Mouse (Mus musculus): Measurements from ENCODE around the gene Zfp523. TPM values are rescaled to one million over a fixed set of nuclear protein-coding genes. Genes with fewer than 3 reads are reported as not detected.

Zfp523 gene
- total and polyA plus RNA-seq, 2 experiments from 2014 or later, result 14.9 to 33.0 TPM

- Histone ChIP-seq H3K27me3 (ENCODE audit: control insufficient read depth, insufficient read depth, low read length) (no peaks in the 10 kb centered on the region), H3K9ac (replicated peaks; ENCODE audit: low read depth, low read length) (no peak overlapping the region), H3K4me2 (ENCODE audit: low read depth, low read length) (no peak overlapping the region), H3K27ac (ENCODE audit: low read depth) (no peak overlapping the region), H3K4me1 (ENCODE audit: control insufficient read depth, insufficient read depth) (peaks cover 12% of the 10 kb centered on the region; the same call in 1 of the 2 replicates), H3K9me3 (replicated peaks; ENCODE audit: control insufficient read depth, low read length) (no peaks in the 10 kb centered on the region), H3K36me3 (replicated peaks; ENCODE audit: control insufficient read depth, insufficient read depth, low read length) (peaks cover under 1% of the 10 kb centered on the region), H3K4me3 (ENCODE audit: low read depth, low read length) (no peak overlapping the region)
- no peak for TF ChIP-seq EP300 (IDR thresholded peaks at IDR 0.05; ENCODE audit: low read depth)
- no peak for TF ChIP-seq CTCF (IDR thresholded peaks at IDR 0.05; ENCODE audit: low read depth)
- WGBS, result 75% methylated on average over 11 of the region's 11 CpGs
- ATAC-seq (ENCODE audit: insufficient read depth, low read depth) (no peak), DNase-seq (ENCODE audit: low spot score) (no peak)
These were observed 69.7 kb downstream of the Zfp523 start for GRCm38 (mm10) chr17:28246640-28247039.

DNA sequence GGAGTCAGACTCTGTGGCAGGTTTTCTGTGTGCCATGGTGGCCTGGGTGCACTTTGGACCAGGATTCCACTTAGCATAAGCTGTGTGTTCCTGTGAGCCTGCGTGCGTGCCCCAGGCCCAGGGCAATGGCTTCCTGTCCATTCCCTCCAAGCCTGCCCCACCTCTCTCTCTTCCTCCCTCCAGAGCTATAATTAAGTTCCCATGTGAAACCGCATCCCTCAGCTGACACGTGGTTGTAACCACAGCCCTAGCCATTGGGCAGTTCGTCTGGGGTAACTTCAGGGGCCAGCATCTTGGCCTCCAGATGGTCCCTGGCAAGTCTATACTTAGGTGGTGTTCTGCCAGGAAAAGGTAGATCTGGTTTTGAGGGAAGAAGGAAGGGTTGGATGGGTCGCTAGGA, 70.7 kb downstream of the Zfp523 start:
- ATAC-seq (ENCODE audit: insufficient read depth, low read depth) (peak; percentile 26; the same call in 1 of the 2 replicates), DNase-seq (ENCODE audit: low spot score) (peak; percentile 36)
- Histone ChIP-seq H3K4me2 (ENCODE audit: low read depth, low read length) (no peak overlapping the region), H3K9ac (replicated peaks; ENCODE audit: low read depth, low read length) (no peak overlapping the region), H3K27ac (ENCODE audit: low read depth) (no peak overlapping the region), H3K9me3 (replicated peaks; ENCODE audit: control insufficient read depth, low read length) (no peaks in the 10 kb centered on the region), H3K27me3 (ENCODE audit: control insufficient read depth, insufficient read depth, low read length) (no peaks in the 10 kb centered on the region), H3K4me1 (ENCODE audit: control insufficient read depth, insufficient read depth) (peaks cover 22% of the 10 kb centered on the region), H3K4me3 (ENCODE audit: low read depth, low read length) (no peak overlapping the region), H3K36me3 (replicated peaks; ENCODE audit: control insufficient read depth, insufficient read depth, low read length) (no peaks in the 10 kb centered on the region; the same call in 1 of the 2 replicates)
- 30% methylated on average over 6 of the region's 6 CpGs for WGBS
- no peak for TF ChIP-seq EP300 (IDR thresholded peaks at IDR 0.05; ENCODE audit: low read depth)
- TF ChIP-seq CTCF (IDR thresholded peaks at IDR 0.05; ENCODE audit: low read depth), result no peak

- DNase-seq (ENCODE audit: low spot score) (no peak), ATAC-seq (ENCODE audit: insufficient read depth, low read depth) (no peak)
- no peak for TF ChIP-seq CTCF (IDR thresholded peaks at IDR 0.05; ENCODE audit: low read depth)
- TF ChIP-seq EP300 (IDR thresholded peaks at IDR 0.05; ENCODE audit: low read depth), result no peak
- Histone ChIP-seq H3K4me3 (ENCODE audit: low read depth, low read length) (no peak overlapping the region), H3K9me3 (replicated peaks; ENCODE audit: control insufficient read depth, low read length) (no peaks in the 10 kb centered on the region), H3K36me3 (replicated peaks; ENCODE audit: control insufficient read depth, insufficient read depth, low read length) (no peaks in the 10 kb centered on the region; the same call in 1 of the 2 replicates), H3K4me1 (ENCODE audit: control insufficient read depth, insufficient read depth) (peaks cover 29% of the 10 kb centered on the region), H3K27ac (ENCODE audit: low read depth) (peak overlapping the region; percentile 26; the same call in 1 of the 2 replicates), H3K27me3 (ENCODE audit: control insufficient read depth, insufficient read depth, low read length) (no peaks in the 10 kb centered on the region), H3K4me2 (ENCODE audit: low read depth, low read length) (no peak overlapping the region), H3K9ac (replicated peaks; ENCODE audit: low read depth, low read length) (no peak overlapping the region)
- 63% methylated on average over 12 of the region's 12 CpGs for WGBS
These were observed 72.1 kb downstream of the Zfp523 start for GRCm38 (mm10) chr17:28249062-28249461.

DNA sequence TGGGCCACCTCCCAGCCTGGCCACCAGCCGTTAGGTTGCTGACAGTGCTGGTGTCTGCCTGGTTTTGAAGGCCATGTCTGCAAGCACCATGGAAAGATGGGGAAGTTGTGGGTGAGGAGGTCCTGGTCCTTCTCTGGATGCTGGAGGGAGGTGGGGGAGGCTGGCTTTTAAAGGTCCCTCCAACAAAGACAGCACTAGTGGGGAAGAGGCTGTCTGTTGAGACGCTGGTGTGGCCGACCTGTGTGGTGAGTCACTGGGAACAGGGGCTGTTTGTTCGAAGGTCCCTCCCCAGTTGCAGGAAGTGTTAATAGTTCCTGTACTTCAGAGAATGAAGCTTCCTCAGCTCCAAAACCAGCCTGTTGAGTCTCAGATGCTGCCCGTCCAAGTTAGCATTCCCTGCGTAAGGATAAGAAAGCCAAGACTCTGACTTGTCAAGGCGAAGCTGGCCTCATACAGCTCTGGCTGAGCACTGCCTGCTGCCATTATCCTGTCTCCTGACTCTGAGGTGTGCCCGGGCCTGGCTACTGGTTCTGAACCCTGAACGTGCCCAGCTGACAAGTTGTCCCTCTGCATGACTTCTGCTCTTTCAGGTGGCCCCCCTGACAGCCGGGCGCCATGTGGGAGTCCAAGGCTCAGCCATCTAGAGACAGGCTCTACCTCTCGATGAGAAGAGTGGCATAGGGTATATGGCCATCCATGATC, 74.8 kb downstream of the Zfp523 start:
- no peak overlapping the region for H3K9ac ChIP-seq (replicated peaks; ENCODE audit: low read depth, low read length)

GRCm38 (mm10) chr17:28252281-28252648, 75.3 kb downstream of the Zfp523 start:
- H3K27ac ChIP-seq (ENCODE audit: low read depth), result peak overlapping the region; percentile 23; the same call in 1 of the 2 replicates
- peaks cover 46% of the 10 kb centered on the region for H3K4me1 ChIP-seq (ENCODE audit: control insufficient read depth, insufficient read depth)
- no peak overlapping the region for H3K9ac ChIP-seq (replicated peaks; ENCODE audit: low read depth, low read length)
- WGBS, result 45% methylated on average over 5 of the region's 5 CpGs
- no peaks in the 10 kb centered on the region; the same call in 1 of the 2 replicates for H3K36me3 ChIP-seq (replicated peaks; ENCODE audit: control insufficient read depth, insufficient read depth, low read length)
- TF ChIP-seq EP300 (IDR thresholded peaks at IDR 0.05; ENCODE audit: low read depth) (no peak), CTCF (IDR thresholded peaks at IDR 0.05; ENCODE audit: low read depth) (no peak)
- H3K4me2 ChIP-seq (ENCODE audit: low read depth, low read length), result no peak overlapping the region
- DNase-seq (ENCODE audit: low spot score), result peak; percentile 24
- no peaks in the 10 kb centered on the region for H3K27me3 ChIP-seq (ENCODE audit: control insufficient read depth, insufficient read depth, low read length)
- H3K4me3 ChIP-seq (ENCODE audit: low read depth, low read length), result no peak overlapping the region
- peak; percentile 15; the same call in 1 of the 2 replicates for ATAC-seq (ENCODE audit: insufficient read depth, low read depth)
- H3K9me3 ChIP-seq (replicated peaks; ENCODE audit: control insufficient read depth, low read length), result no peaks in the 10 kb centered on the region

More for the DNA sequence above, 74.8 kb downstream of the Zfp523 start:
- Histone ChIP-seq H3K9me3 (replicated peaks; ENCODE audit: control insufficient read depth, low read length) (no peaks in the 10 kb centered on the region), H3K27ac (ENCODE audit: low read depth) (peak overlapping the region; percentile 23), H3K4me2 (ENCODE audit: low read depth, low read length) (no peak overlapping the region), H3K4me1 (ENCODE audit: control insufficient read depth, insufficient read depth) (peaks cover 42% of the 10 kb centered on the region), H3K27me3 (ENCODE audit: control insufficient read depth, insufficient read depth, low read length) (no peaks in the 10 kb centered on the region), H3K4me3 (ENCODE audit: low read depth, low read length) (no peak overlapping the region), H3K36me3 (replicated peaks; ENCODE audit: control insufficient read depth, insufficient read depth, low read length) (no peaks in the 10 kb centered on the region; the same call in 1 of the 2 replicates)
- no peak for TF ChIP-seq EP300 (IDR thresholded peaks at IDR 0.05; ENCODE audit: low read depth)
- TF ChIP-seq CTCF (IDR thresholded peaks at IDR 0.05; ENCODE audit: low read depth), result no peak
- 74% methylated on average over 12 of the region's 12 CpGs for WGBS
- DNase-seq (ENCODE audit: low spot score) (no peak), ATAC-seq (ENCODE audit: insufficient read depth, low read depth) (no peak)

Measured in heart, postnatal 0 days (tissue).